Mouse (Mus musculus) mouse embryonic stem cell (cell line): ENCODE data around the gene Lrat.

Experiments
- in situ Hi-C, 2 experiments: fragments of 300-500 bp; cut with MboI; formaldehyde crosslinking; loops; 1 replicate in 1 of 2; 3 replicates in 1 of 2; pipeline ENCODE4 v1.14.3; 2019 to 2020; ENCODE audit warnings: low sequenced_read_pairs in 2 of 2, low pct_unique_long_range_greater_than_20kb in 1 of 2, mixed read lengths in 1 of 2; ENCODE audit not compliant: unreplicated experiment in 1 of 2

Lrat gene

GRCm38 (mm10) chr3:82903613-82904205, at the start of gene Lrat:
Gene Lrat, minus strand, starts transcription at chr3:82903973.
- in situ Hi-C loops = no loop called here

- in situ Hi-C loops = no loop called here
Observed at GRCm38 (mm10) chr3:82952173-82952962, 48.6 kb upstream of the Lrat start.

GRCm38 (mm10) chr3:82950639-82951038, 46.9 kb upstream of the Lrat start:
- in situ Hi-C loops = no loop called here

GRCm38 (mm10) chr3:82950208-82950607, 46.4 kb upstream of the Lrat start:
- in situ Hi-C loops = no loop called here

- in situ Hi-C loops = no loop called here
Observed at GRCm38 (mm10) chr3:82946375-82947107, 42.8 kb upstream of the Lrat start.

- in situ Hi-C loops = no loop called here
Observed at GRCm38 (mm10) chr3:82927917-82928316, 24.1 kb upstream of the Lrat start.

- in situ Hi-C loops = no loop called here
Observed at GRCm38 (mm10) chr3:82915632-82916031, 11.9 kb upstream of the Lrat start.

- in situ Hi-C loops = no loop called here
Observed at GRCm38 (mm10) chr3:82908671-82909070, 4.9 kb upstream of the Lrat start.

GRCm38 (mm10) chr3:82904211-82904908, 587 bp upstream of the Lrat start:
- in situ Hi-C loops = no loop called here

- in situ Hi-C loops = no loop called here
Observed at GRCm38 (mm10) chr3:82902757-82903612, 788 bp downstream of the Lrat start.

- in situ Hi-C loops = no loop called here
Observed at GRCm38 (mm10) chr3:82888842-82889241, 14.9 kb downstream of the Lrat start.

- in situ Hi-C loops = loop anchor here (10.0 kb wide), 2 partner anchors 108 to 178 kb away; partner anchors contain the start of gene Plrg1 (in 1 of the 2)
Observed at GRCm38 (mm10) chr3:82877258-82877657, 26.5 kb downstream of the Lrat start.

- in situ Hi-C loops = loop anchor here (10.0 kb wide), 2 partner anchors 108 to 178 kb away; partner anchors contain the start of gene Plrg1 (in 1 of the 2)
Observed at GRCm38 (mm10) chr3:82876372-82876739, 27.4 kb downstream of the Lrat start, which contains the start of gene Rbm46. Gene Rbm46, minus strand, starts transcription at chr3:82876483.

GRCm38 (mm10) chr3:82875671-82876371, 28.0 kb downstream of the Lrat start:
- in situ Hi-C loops = loop anchor here (10.0 kb wide), 2 partner anchors 109 to 179 kb away; partner anchors contain the start of gene Plrg1 (in 1 of the 2)

GRCm38 (mm10) chr3:82857414-82858077, 46.2 kb downstream of the Lrat start:
- in situ Hi-C loops = no loop called here
